Mouse (Mus musculus): Measurements from ENCODE around the gene Galnt7.

DNA sequence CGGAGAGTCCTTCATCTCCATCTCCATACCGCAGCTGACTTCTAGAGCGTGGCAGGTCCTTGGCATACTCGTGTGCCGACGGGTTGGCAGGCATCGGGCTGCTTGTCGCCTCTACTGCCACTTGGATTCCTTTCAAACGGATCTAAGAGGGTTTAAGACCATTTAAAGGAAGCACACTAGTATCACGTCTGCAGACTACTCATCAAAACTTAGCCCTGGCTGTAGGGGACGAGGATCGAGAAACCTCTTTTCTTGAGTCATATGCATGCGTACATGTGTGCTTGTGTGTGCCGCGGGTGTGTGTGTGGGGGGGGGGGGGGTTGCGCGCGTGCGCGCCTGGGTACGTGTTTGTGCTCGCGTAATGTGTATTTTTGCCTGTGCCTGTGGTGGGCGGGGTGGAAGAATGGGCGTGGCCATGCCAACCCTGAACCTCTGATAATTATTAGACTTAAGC is 164.5 kb downstream of the Galnt7 start:
- TF ChIP-seq FLI1 (IDR thresholded peaks at IDR 0.05; ENCODE audit: low read length) (no peak), GATA1 (IDR thresholded peaks at IDR 0.05; ENCODE audit: borderline replicate concordance, low read length) (no peak)
